Mouse (Mus musculus) brain, embryonic 14.5 days (tissue): ENCODE data around the gene Ccnh.

Experiments used
- CTCF ChIP-seq: fragments of 200-500 bp; IDR thresholded peaks from 2 replicates; pipeline ENCODE4 v1.5.1; 2012; ENCODE audit warnings: inconsistent platforms, mild to moderate bottlenecking, moderate library complexity, borderline replicate concordance; ENCODE audit not compliant: insufficient read depth, insufficient read length; ENCODE audit errors: extremely low read depth
- POLR2A ChIP-seq: fragments of 200-500 bp; IDR thresholded peaks from 2 replicates; pipeline ENCODE4 v1.6.1; 2012; ENCODE audit warnings: mild to moderate bottlenecking, inconsistent platforms, borderline replicate concordance; ENCODE audit not compliant: poor library complexity, insufficient read depth, insufficient read length, severe bottlenecking; ENCODE audit errors: extremely low read depth

GRCm38 (mm10) chr13:85146471-85146870 lies 42.7 kb upstream of the Ccnh start:
- no peak for TF ChIP-seq CTCF
- no peak for TF ChIP-seq POLR2A
